Comparison of ENCODE assay signal across 27 mouse cellular contexts in the genomic region with DNA sequence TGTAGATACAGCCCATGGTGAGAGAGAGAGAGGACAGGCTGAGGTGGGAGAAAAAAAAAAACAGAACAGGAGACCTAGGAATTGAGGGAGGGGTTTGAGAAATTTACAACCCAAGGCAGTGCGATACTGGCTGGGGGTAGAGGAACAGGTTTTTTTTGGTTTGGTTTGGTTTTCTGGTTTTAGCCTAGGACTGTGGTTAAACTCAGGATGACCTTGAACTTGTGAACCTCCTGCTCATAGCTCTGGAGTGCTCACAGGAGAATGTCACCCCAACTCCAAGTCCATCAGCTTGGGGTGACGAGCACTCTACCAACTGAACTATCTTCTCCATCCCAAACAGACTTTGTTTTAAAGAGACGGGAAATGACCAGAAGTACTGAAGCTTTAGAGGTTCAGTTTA. TPM values are rescaled to one million over a fixed set of nuclear protein-coding genes. Genes with fewer than 3 reads are reported as not detected.
DNase-seq lines count a peak whose midpoint lies in the region; ATAC-seq and TF ChIP-seq lines count a peak whose summit lies in the region.
"Had no signal": no experiment of that assay in that cellular context is flagged by ENCODE, and none has a peak within 500 bp of the region (broad histone marks: within the 10 kb centered on the region; RNA-seq: fewer than 3 reads in every experiment).

No protein-coding gene starts in this region.

- H3K9me3 ChIP-seq in kidney, embryonic 14.5 days (ENCODE audit: control insufficient read depth, low read length) = no peaks in the 10 kb centered on the region
- no peaks in the 10 kb centered on the region for H3K9me3 ChIP-seq in liver, embryonic 16.5 days (replicated peaks; ENCODE audit: control insufficient read depth, low read length)
- H3K9me3 ChIP-seq: forebrain, embryonic 10.5 days; forebrain, embryonic 15.5 days; hindbrain, embryonic 12.5 days; limb, embryonic 15.5 days; neural tube, embryonic 15.5 days had no signal

- TF ChIP-seq POLR2A in liver, adult 2 months (IDR thresholded peaks at IDR 0.05; ENCODE audit: extremely low read depth, insufficient read depth, low read length) = no peak

- H3K4me1 ChIP-seq in kidney, embryonic 14.5 days (ENCODE audit: control insufficient read depth, insufficient read depth, low read length) = peaks cover 34% of the 10 kb centered on the region
- H3K4me1 ChIP-seq in liver, adult 2 months (ENCODE audit: control insufficient read depth, insufficient read depth, low read length) = peaks cover 25% of the 10 kb centered on the region
- H3K4me1 ChIP-seq in liver, embryonic 16.5 days (ENCODE audit: control insufficient read depth, low read depth, low read length) = peaks cover 13% of the 10 kb centered on the region
- H3K4me1 ChIP-seq: forebrain, embryonic 15.5 days; hindbrain, embryonic 12.5 days; neural tube, embryonic 15.5 days had no signal

- no peak for TF ChIP-seq CTCF in liver, adult 2 months (IDR thresholded peaks at IDR 0.05; ENCODE audit: low read depth, low read length)

- ATAC-seq in kidney, embryonic 14.5 days (ENCODE audit: low FRiP score, low TSS enrichment) = no peak
- no peak for ATAC-seq in liver, embryonic 16.5 days (ENCODE audit: low read depth)
- ATAC-seq: activated CD4-positive, CD25-positive, alpha-beta regulatory T cell, adult 4 months; CD4-positive, CD25-positive, alpha-beta regulatory T cell, adult 4 months; forebrain, embryonic 15.5 days; intestine, embryonic 16.5 days; lung, postnatal 0 days had no signal

- no peaks in the 10 kb centered on the region for H3K27me3 ChIP-seq in kidney, embryonic 14.5 days (ENCODE audit: control insufficient read depth, insufficient read depth, low read length)
- H3K27me3 ChIP-seq in liver, adult 2 months (ENCODE audit: control insufficient read depth, insufficient read depth, low read length) = no peaks in the 10 kb centered on the region
- H3K27me3 ChIP-seq in liver, embryonic 16.5 days (ENCODE audit: control insufficient read depth, insufficient read depth, low read depth, low read length) = no peaks in the 10 kb centered on the region
- H3K27me3 ChIP-seq: forebrain, embryonic 15.5 days; hindbrain, embryonic 12.5 days; limb, embryonic 15.5 days; neural tube, embryonic 15.5 days had no signal

- intact Hi-C loops in gastrocnemius, postnatal 14 days (cut with DNase I; ENCODE audit: low total_unique reads) = loop anchor here (10.0 kb wide), 1 partner anchor 489 kb away; no protein-coding TSS in a partner anchor

- WGBS in kidney, embryonic 14.5 days = 57% methylated on average over 3 of the region's 3 CpGs
- 43% methylated on average over 3 of the region's 3 CpGs for WGBS in liver, adult 2 months
- WGBS in liver, embryonic 16.5 days (ENCODE audit: insufficient replicate concordance) = 69% methylated on average over 3 of the region's 3 CpGs

- H3K36me3 ChIP-seq in kidney, embryonic 14.5 days (ENCODE audit: control insufficient read depth, insufficient read depth, low read length) = peaks cover 16% of the 10 kb centered on the region
- peaks cover 8% of the 10 kb centered on the region; the same call in 1 of the 2 replicates for H3K36me3 ChIP-seq in liver, adult 2 months (ENCODE audit: control insufficient read depth, insufficient read depth, low read length)
- peaks cover 9% of the 10 kb centered on the region; the same call in 1 of the 2 replicates for H3K36me3 ChIP-seq in liver, embryonic 16.5 days (ENCODE audit: control insufficient read depth, insufficient read depth)
- H3K36me3 ChIP-seq: forebrain, embryonic 15.5 days; hindbrain, embryonic 12.5 days; neural tube, embryonic 15.5 days had no signal

- H3K4me3 ChIP-seq in kidney, embryonic 14.5 days (ENCODE audit: low read length) = no peak overlapping the region
- no peak overlapping the region for H3K4me3 ChIP-seq in liver, adult 2 months (ENCODE audit: insufficient read depth, low read depth, low read length)
- no peak overlapping the region for H3K4me3 ChIP-seq in liver, embryonic 16.5 days (ENCODE audit: low read depth, low read length)
- H3K4me3 ChIP-seq: forebrain, embryonic 10.5 days; forebrain, embryonic 15.5 days; hindbrain, embryonic 12.5 days; limb, embryonic 15.5 days; neural tube, embryonic 15.5 days had no signal

- H3K9ac ChIP-seq in kidney, embryonic 14.5 days (ENCODE audit: low read depth, low read length) = no peak overlapping the region
- no peak overlapping the region for H3K9ac ChIP-seq in liver, adult 2 months (ENCODE audit: low read depth, low read length)
- no peak overlapping the region for H3K9ac ChIP-seq in liver, embryonic 16.5 days (ENCODE audit: low read depth, low read length)
- H3K9ac ChIP-seq: forebrain, embryonic 15.5 days; hindbrain, embryonic 12.5 days; limb, embryonic 15.5 days; neural tube, embryonic 15.5 days had no signal

- peak overlapping the region; percentile 80; the same call in 1 of the 2 replicates for H3K27ac ChIP-seq in kidney, embryonic 14.5 days (ENCODE audit: low read depth, low read length)
- peak overlapping the region; percentile 82 for H3K27ac ChIP-seq in liver, adult 2 months (replicated peaks; ENCODE audit: insufficient read depth, low read depth, low read length)
- peak overlapping the region; percentile 65 for H3K27ac ChIP-seq in liver, embryonic 16.5 days (ENCODE audit: low read length)
- H3K27ac ChIP-seq: forebrain, embryonic 10.5 days; forebrain, embryonic 15.5 days; hindbrain, embryonic 12.5 days; neural tube, embryonic 15.5 days had no signal

- H3K79me2 ChIP-seq in liver, adult 2 months (ENCODE audit: control insufficient read depth, insufficient read depth, low read length) = no peaks in the 10 kb centered on the region

- no peak overlapping the region for H3K4me2 ChIP-seq in kidney, embryonic 14.5 days (replicated peaks; ENCODE audit: low read depth, low read length)
- no peak overlapping the region for H3K4me2 ChIP-seq in liver, embryonic 16.5 days (ENCODE audit: low read depth, low read length)
- H3K4me2 ChIP-seq: forebrain, embryonic 15.5 days; heart, embryonic 11.5 days; hindbrain, embryonic 12.5 days; limb, embryonic 15.5 days; neural tube, embryonic 15.5 days had no signal

- no peak for DNase-seq in kidney, postnatal 10 days
- DNase-seq in liver, adult 2 months (ENCODE audit: extremely low read depth, low read depth, low spot score) = peak; percentile 72
- DNase-seq in liver = no peak
- DNase-seq in ES-CJ7 (ENCODE audit: low read depth, low spot score) = peak; percentile 70
- DNase-seq in gastrocnemius, postnatal 14 days = no peak
- DNase-seq: adrenal gland, adult 2 months; adrenal gland, postnatal 36 days; cerebellum, adult 8-10 months; cerebellum, postnatal 25 days; gastrocnemius, postnatal 36 days; heart, adult 18-20 months; heart, postnatal 36 days; midbrain, embryonic 14.5 days; retina, postnatal 1 day; right cerebral cortex, postnatal 14 days had no signal

RNA-seq across cellular contexts. Expression of a gene that starts 50.6 kb away (rescaled TPM):
- 76.7 and 133 TPM in 2 replicates for polyA plus RNA-seq in kidney, embryonic 14.5 days (2014; fragmentation: Nextera tagmentation; extraction: Ambion mirVana)
- 24.2 and 25.6 TPM in 2 replicates for total RNA-seq in liver, adult 2 months (2014; rRNA removed)
- polyA plus RNA-seq in liver, adult 2 months (2012; rRNA removed) = 5.9 and 6.9 TPM in 2 replicates
- 67.7 and 69.3 TPM in 2 replicates for polyA plus RNA-seq in liver, embryonic 16.5 days (2015; fragmentation: Nextera tagmentation; extraction: Ambion mirVana)
- 10 to 100 TPM; 54.3 to 58.5 TPM for total RNA-seq in gastrocnemius, postnatal 14 days (2021)

Comparison
In these comparisons a context has a peak if more than half of its experiments do, and no peak if none do; other contexts are left out.
1. DNase-seq: peak in liver, adult 2 months (single experiment) and ES-CJ7 (single experiment); none in kidney, postnatal 10 days (single experiment), liver (single experiment) and gastrocnemius, postnatal 14 days (single experiment).
2. Peak in every context shown above with its lines, with median percentiles within 50 percentile points of each other: H3K27ac ChIP-seq.